Mouse (Mus musculus): ENCODE measurements around the gene Tmem221.

DNA sequence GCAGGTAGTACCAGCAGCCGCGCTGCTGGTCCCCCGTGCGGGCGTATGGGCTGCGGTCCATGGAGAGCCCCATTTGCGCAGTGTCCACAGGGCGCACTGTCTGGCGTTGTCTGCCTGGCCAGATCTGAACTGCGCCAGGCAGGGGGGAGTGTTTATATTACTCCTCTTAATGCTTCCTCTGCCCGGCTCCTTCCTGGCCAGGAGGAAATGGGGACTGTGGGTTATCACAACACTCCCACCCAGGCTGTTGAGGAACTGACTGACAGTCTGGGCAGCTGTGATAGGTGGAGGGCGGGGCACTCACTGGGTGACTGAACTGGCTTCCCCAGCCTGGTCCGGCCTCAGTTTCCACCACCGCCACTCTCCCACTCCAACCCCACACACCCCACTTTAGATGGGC is 47.0 kb downstream of the Tmem221 start, which contains the start of gene Plvap:
- TF ChIP-seq CTCF (IDR thresholded peaks at IDR 0.05; ENCODE audit: low read depth, low read length) (no peak), POLR2AphosphoS5 (IDR thresholded peaks at IDR 0.05; ENCODE audit: insufficient replicate concordance, low read depth, low read length) (no peak)

Measured in G1E (cell line).